Mouse (Mus musculus): ENCODE results near the gene Cenpa. TPM values are rescaled to one million over a fixed set of nuclear protein-coding genes. Genes with fewer than 3 reads are reported as not detected.

Gene Cenpa
- polyA plus RNA-seq, 1 experiment from 2014 or later = 259 TPM

- Histone ChIP-seq H3K9ac (no peak overlapping the region), H3K4me1 (peaks cover 51% of the 10 kb centered on the region), H3K4me3 (no peak overlapping the region), H3K27ac (replicated peaks) (no peak overlapping the region), H3K36me3 (no peaks in the 10 kb centered on the region; the same call in 1 of the 2 replicates), H3K9me3 (no peaks in the 10 kb centered on the region), H3K4me2 (peak overlapping the region; percentile 66; the same call in 1 of the 2 replicates), H3K27me3 (replicated peaks) (peaks cover 26% of the 10 kb centered on the region)
- 79% methylated on average over 2 of the region's 2 CpGs for WGBS
- ATAC-seq (ENCODE audit: extremely low read depth, insufficient number of reproducible peaks, low FRiP score, low TSS enrichment) = no peak
Measured at GRCm38 (mm10) chr5:30623380-30623779, 43.2 kb upstream of the Cenpa start.

GRCm38 (mm10) chr5:30624311-30624710, 42.3 kb upstream of the Cenpa start:
- no peak for ATAC-seq (ENCODE audit: extremely low read depth, insufficient number of reproducible peaks, low FRiP score, low TSS enrichment)
- Histone ChIP-seq H3K27ac (replicated peaks) (no peak overlapping the region), H3K4me2 (no peak overlapping the region), H3K9ac (no peak overlapping the region), H3K36me3 (no peaks in the 10 kb centered on the region; the same call in 1 of the 2 replicates), H3K4me1 (peaks cover 42% of the 10 kb centered on the region), H3K9me3 (no peaks in the 10 kb centered on the region), H3K4me3 (no peak overlapping the region), H3K27me3 (replicated peaks) (peaks cover 26% of the 10 kb centered on the region)
- 48% methylated on average over 1 of the region's 1 CpGs for WGBS

GRCm38 (mm10) chr5:30624908-30625307, 41.7 kb upstream of the Cenpa start:
- Histone ChIP-seq H3K36me3 (no peaks in the 10 kb centered on the region; the same call in 1 of the 2 replicates), H3K4me3 (no peak overlapping the region), H3K27ac (replicated peaks) (no peak overlapping the region), H3K4me2 (no peak overlapping the region), H3K27me3 (replicated peaks) (peaks cover 26% of the 10 kb centered on the region), H3K4me1 (peaks cover 42% of the 10 kb centered on the region), H3K9ac (no peak overlapping the region), H3K9me3 (no peaks in the 10 kb centered on the region)
- no peak for ATAC-seq (ENCODE audit: extremely low read depth, insufficient number of reproducible peaks, low FRiP score, low TSS enrichment)
- WGBS = 43% methylated on average over 4 of the region's 4 CpGs

- Histone ChIP-seq H3K9me3 (no peaks in the 10 kb centered on the region), H3K36me3 (no peaks in the 10 kb centered on the region; the same call in 1 of the 2 replicates), H3K4me3 (no peak overlapping the region), H3K4me1 (peaks cover 46% of the 10 kb centered on the region), H3K4me2 (no peak overlapping the region), H3K27me3 (replicated peaks) (peaks cover 26% of the 10 kb centered on the region), H3K27ac (replicated peaks) (no peak overlapping the region), H3K9ac (no peak overlapping the region)
- no peak for ATAC-seq (ENCODE audit: extremely low read depth, insufficient number of reproducible peaks, low FRiP score, low TSS enrichment)
- 71% methylated on average over 3 of the region's 3 CpGs for WGBS
Measured at GRCm38 (mm10) chr5:30625379-30625778, 41.2 kb upstream of the Cenpa start.

- 67% methylated on average over 8 of the region's 8 CpGs for WGBS
- peak overlapping the region; percentile 53 for H3K27ac ChIP-seq (replicated peaks)
- no peak for ATAC-seq (ENCODE audit: extremely low read depth, insufficient number of reproducible peaks, low FRiP score, low TSS enrichment)
Measured at GRCm38 (mm10) chr5:30626331-30627105, 40.1 kb upstream of the Cenpa start.

GRCm38 (mm10) chr5:30628511-30628910, 38.1 kb upstream of the Cenpa start:
- 74% methylated on average over 3 of the region's 3 CpGs for WGBS
- no peak for ATAC-seq (ENCODE audit: extremely low read depth, insufficient number of reproducible peaks, low FRiP score, low TSS enrichment)
- Histone ChIP-seq H3K4me3 (no peak overlapping the region), H3K4me1 (peaks cover 41% of the 10 kb centered on the region), H3K9me3 (no peaks in the 10 kb centered on the region), H3K27me3 (replicated peaks) (no peaks in the 10 kb centered on the region), H3K36me3 (no peaks in the 10 kb centered on the region), H3K27ac (replicated peaks) (no peak overlapping the region), H3K4me2 (no peak overlapping the region), H3K9ac (no peak overlapping the region)

More at GRCm38 (mm10) chr5:30626331-30627105, 40.1 kb upstream of the Cenpa start:
- Histone ChIP-seq H3K9me3 (no peaks in the 10 kb centered on the region), H3K9ac (no peak overlapping the region), H3K4me1 (peaks cover 51% of the 10 kb centered on the region), H3K27me3 (replicated peaks) (peaks cover 14% of the 10 kb centered on the region), H3K4me3 (no peak overlapping the region), H3K36me3 (no peaks in the 10 kb centered on the region; the same call in 1 of the 2 replicates), H3K4me2 (no peak overlapping the region)

GRCm38 (mm10) chr5:30630401-30630800, 36.2 kb upstream of the Cenpa start:
- no peak overlapping the region for H3K4me2 ChIP-seq
- H3K4me1 ChIP-seq = peaks cover 29% of the 10 kb centered on the region
- ATAC-seq (ENCODE audit: extremely low read depth, insufficient number of reproducible peaks, low FRiP score, low TSS enrichment) = no peak
- H3K27me3 ChIP-seq (replicated peaks) = no peaks in the 10 kb centered on the region
- no peaks in the 10 kb centered on the region for H3K36me3 ChIP-seq
- H3K27ac ChIP-seq (replicated peaks) = no peak overlapping the region
- H3K9me3 ChIP-seq = no peaks in the 10 kb centered on the region
- H3K9ac ChIP-seq = no peak overlapping the region
- 61% methylated on average over 6 of the region's 6 CpGs for WGBS
- H3K4me3 ChIP-seq = no peak overlapping the region

GRCm38 (mm10) chr5:30632134-30632533, 34.4 kb upstream of the Cenpa start:
- H3K9ac ChIP-seq = no peak overlapping the region
- H3K9me3 ChIP-seq = no peaks in the 10 kb centered on the region
- no peak overlapping the region for H3K4me3 ChIP-seq
- peaks cover 18% of the 10 kb centered on the region for H3K4me1 ChIP-seq
- H3K27ac ChIP-seq (replicated peaks) = 0 out of 2 replicates have a peak overlapping the region, but pooled peaks have one; percentile 25
- H3K27me3 ChIP-seq (replicated peaks) = no peaks in the 10 kb centered on the region
- no peak overlapping the region for H3K4me2 ChIP-seq
- 38% methylated on average over 1 of the region's 1 CpGs for WGBS
- no peak for ATAC-seq (ENCODE audit: extremely low read depth, insufficient number of reproducible peaks, low FRiP score, low TSS enrichment)
- H3K36me3 ChIP-seq = no peaks in the 10 kb centered on the region

GRCm38 (mm10) chr5:30636994-30637393, 29.6 kb upstream of the Cenpa start:
- Histone ChIP-seq H3K4me2 (no peak overlapping the region), H3K4me3 (no peak overlapping the region), H3K4me1 (peaks cover 4% of the 10 kb centered on the region; the same call in 1 of the 2 replicates), H3K36me3 (no peaks in the 10 kb centered on the region), H3K9me3 (no peaks in the 10 kb centered on the region), H3K27ac (replicated peaks) (no peak overlapping the region), H3K27me3 (replicated peaks) (peaks cover 7% of the 10 kb centered on the region; the same call in 1 of the 2 replicates), H3K9ac (no peak overlapping the region)
- no peak for ATAC-seq (ENCODE audit: extremely low read depth, insufficient number of reproducible peaks, low FRiP score, low TSS enrichment)
- WGBS = 38% methylated on average over 7 of the region's 7 CpGs

GRCm38 (mm10) chr5:30638041-30638440, 28.5 kb upstream of the Cenpa start:
- H3K4me3 ChIP-seq = no peak overlapping the region
- no peak overlapping the region for H3K4me2 ChIP-seq
- ATAC-seq (ENCODE audit: extremely low read depth, insufficient number of reproducible peaks, low FRiP score, low TSS enrichment) = no peak
- peaks cover 12% of the 10 kb centered on the region; the same call in 1 of the 2 replicates for H3K27me3 ChIP-seq (replicated peaks)
- 4% methylated on average over 6 of the region's 6 CpGs for WGBS
- no peak overlapping the region for H3K9ac ChIP-seq
- H3K36me3 ChIP-seq = no peaks in the 10 kb centered on the region
- H3K4me1 ChIP-seq = peaks cover 5% of the 10 kb centered on the region
- no peak overlapping the region for H3K27ac ChIP-seq (replicated peaks)
- H3K9me3 ChIP-seq = no peaks in the 10 kb centered on the region

GRCm38 (mm10) chr5:30643477-30644179, 22.9 kb upstream of the Cenpa start:
- Histone ChIP-seq H3K9ac (no peak overlapping the region), H3K4me2 (no peak overlapping the region), H3K4me1 (peaks cover 33% of the 10 kb centered on the region), H3K27me3 (replicated peaks) (peaks cover 11% of the 10 kb centered on the region; the same call in 1 of the 2 replicates), H3K36me3 (no peaks in the 10 kb centered on the region), H3K4me3 (no peak overlapping the region), H3K27ac (replicated peaks) (peak overlapping the region; percentile 60), H3K9me3 (no peaks in the 10 kb centered on the region)
- 34% methylated on average over 5 of the region's 5 CpGs for WGBS
- ATAC-seq (ENCODE audit: extremely low read depth, insufficient number of reproducible peaks, low FRiP score, low TSS enrichment) = no peak
